Mouse (Mus musculus): Measurements from ENCODE around the gene Osm.

Osm gene

GRCm38 (mm10) chr11:4235665-4236545 lies at the start of gene Osm:
TSS of gene Osm (plus strand) at chr11:4236420.
- ATAC-seq (ENCODE audit: low TSS enrichment): no peak

DNA sequence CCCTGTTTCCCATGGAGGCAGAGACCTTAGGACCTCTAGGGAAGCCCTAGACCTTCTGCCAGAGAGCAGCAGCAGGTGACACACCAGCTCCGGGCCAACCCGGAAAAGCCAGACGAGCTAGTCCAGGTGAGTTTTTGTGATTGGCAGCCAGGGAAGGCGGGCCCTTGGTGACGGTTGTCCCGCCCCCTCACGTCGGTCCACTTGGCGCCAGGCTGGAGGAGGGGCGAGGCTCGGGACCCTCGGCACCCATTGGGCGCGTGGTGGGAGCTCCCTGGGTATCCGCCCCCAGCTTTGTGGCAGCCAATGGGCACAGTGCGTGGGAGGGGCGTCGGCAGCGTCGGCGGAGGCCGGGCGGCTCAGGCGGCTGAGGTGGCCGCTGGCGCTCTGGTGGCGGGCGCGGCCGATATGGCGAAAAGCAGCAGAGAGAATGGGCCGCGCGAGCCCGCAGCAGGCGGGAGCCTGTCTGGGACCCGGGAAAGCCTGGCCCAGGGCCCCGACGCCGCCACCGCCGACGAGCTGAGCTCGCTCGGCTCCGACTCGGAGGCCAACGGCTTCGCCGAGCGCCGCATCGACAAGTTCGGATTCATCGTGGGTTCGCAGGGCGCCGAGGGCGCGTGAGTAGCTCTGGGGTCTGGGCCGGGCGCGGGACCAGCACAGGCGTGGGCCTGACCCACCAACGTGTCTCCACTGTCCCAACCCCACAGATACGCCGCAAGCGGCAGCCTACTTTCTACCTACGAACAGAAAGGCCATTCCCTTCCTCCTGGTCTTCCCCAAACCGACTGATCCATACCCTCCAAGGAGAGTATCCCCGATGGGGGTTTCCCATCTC lies 49.5 kb upstream of the Osm start, which contains the start of gene Tbc1d10a:
Gene Tbc1d10a (plus strand): TSS at position 304 of the 832 bp plus-strand sequence.
- peak; percentile 92 for ATAC-seq (ENCODE audit: low TSS enrichment)

DNA sequence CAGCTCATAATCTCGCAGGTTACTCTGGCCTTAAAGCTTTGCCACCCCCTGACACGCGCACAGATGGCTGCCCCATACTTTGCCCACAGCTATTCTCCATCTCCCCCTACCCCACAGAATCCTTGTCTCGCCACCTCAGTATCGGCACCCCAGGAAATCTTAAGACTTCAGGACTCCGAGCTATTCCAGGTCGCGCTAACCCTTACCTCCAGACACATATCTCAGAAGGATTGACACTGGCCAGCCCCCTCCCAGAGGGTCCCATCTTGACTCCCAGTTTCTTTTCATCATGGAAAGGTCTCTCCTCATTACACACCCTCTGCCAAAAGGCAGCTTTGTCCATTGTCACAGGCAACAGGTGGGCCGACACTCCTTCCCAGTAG lies 48.9 kb upstream of the Osm start:
- no peak for ATAC-seq (ENCODE audit: low TSS enrichment)

DNA sequence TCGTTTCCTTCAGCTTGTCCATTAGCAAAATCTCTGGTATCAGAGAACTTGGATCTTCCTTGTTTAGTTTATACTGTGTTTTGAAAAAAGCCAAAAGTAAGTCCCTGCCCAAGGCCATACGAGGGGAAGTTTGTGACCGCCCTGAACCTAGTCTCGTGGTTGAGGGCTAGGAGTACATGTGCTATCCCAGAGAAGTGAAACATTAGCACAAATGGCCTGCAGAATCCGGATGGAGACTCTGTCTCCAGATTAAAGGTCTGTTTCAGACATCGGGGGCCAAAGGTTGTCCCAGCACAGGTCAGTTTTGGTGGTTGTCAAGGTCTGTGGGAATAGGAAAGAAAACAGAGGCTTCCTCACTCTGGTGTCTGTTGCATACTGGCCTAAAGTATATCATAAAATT lies 47.0 kb upstream of the Osm start:
- no peak for ATAC-seq (ENCODE audit: low TSS enrichment)

DNA sequence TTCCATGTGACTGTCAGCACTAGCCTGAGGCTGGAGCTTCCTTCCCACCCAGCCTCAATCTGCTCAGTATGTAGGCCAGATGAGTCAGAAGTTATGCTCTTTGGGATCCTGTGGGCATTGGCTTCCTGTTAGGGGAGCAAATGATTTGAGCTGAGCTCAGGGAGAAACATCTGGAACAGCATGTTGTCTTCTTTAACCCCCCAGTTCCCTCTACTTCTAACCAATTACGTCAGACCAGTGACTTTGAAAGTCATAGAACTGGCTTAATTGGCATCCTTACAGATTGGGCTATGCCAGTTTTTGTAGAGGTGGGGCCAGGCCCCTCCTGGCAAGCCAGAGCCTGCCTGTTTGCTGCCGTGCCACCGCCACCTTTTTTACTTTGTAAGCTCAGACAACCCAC lies 45.5 kb upstream of the Osm start:
- ATAC-seq (ENCODE audit: low TSS enrichment): peak; percentile 20; the same call in 1 of the 2 replicates

GRCm38 (mm10) chr11:4192757-4193156 lies 43.5 kb upstream of the Osm start:
- ATAC-seq (ENCODE audit: low TSS enrichment): no peak

GRCm38 (mm10) chr11:4193420-4193819 lies 42.8 kb upstream of the Osm start:
- ATAC-seq (ENCODE audit: low TSS enrichment): no peak

- no peak for ATAC-seq (ENCODE audit: low TSS enrichment)
Observed at GRCm38 (mm10) chr11:4195597-4196031, 40.6 kb upstream of the Osm start.

DNA sequence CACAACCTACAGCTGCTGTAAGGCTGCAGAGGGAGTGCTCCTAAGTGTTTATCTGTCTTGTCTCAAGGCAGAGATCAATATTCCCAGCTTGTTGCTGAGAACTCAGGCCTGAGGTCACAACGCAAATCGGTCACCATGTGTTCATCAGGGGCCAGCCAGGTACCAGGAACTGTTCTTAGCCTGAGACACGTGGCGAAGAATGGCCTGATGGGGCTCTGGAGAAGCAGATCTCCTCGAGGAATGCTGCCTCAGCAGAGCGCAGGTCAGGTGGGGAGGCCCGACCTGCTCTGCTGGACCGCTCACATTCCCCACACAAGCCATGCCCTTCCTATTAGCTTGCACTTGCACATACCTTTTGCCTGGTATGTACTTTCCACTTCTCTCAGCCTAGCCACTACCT lies 39.6 kb upstream of the Osm start:
- no peak for ATAC-seq (ENCODE audit: low TSS enrichment)

GRCm38 (mm10) chr11:4197691-4198090 lies 38.5 kb upstream of the Osm start:
- ATAC-seq (ENCODE audit: low TSS enrichment): no peak

DNA sequence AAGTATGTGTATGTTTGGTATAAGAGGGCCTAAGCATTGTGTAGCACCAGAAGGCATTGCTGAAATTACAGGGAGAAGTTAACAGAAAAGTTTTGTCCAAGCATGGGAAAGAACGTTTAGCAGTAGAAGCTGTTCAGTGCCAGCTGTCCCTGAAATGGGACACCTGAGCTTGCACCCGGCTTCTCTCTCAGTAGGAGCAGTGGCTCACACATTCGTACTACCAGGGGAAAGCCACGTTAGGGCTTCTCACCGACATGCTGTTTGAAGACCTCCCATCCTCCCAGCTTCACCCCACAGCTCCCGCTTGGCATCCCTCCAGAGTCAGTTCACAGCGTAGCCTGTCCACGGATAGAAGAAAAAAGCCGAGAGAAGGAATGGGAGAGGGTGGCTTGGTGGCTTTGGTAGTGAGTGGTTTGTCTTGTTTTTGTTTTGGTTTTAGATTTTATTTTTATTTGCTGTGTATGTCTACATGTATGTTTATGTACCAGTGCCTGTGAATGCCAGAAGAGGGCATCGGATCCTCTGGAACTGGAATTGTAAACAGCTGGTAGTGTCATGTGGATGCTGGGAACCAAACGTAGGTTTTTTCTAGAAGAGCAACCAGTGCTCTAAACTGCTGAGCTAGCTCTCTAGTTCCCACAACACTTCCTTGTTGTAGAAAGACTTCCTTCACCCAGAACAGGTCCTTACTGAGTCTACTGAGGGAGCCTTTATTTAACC lies 34.1 kb upstream of the Osm start:
- ATAC-seq (ENCODE audit: low TSS enrichment): no peak

DNA sequence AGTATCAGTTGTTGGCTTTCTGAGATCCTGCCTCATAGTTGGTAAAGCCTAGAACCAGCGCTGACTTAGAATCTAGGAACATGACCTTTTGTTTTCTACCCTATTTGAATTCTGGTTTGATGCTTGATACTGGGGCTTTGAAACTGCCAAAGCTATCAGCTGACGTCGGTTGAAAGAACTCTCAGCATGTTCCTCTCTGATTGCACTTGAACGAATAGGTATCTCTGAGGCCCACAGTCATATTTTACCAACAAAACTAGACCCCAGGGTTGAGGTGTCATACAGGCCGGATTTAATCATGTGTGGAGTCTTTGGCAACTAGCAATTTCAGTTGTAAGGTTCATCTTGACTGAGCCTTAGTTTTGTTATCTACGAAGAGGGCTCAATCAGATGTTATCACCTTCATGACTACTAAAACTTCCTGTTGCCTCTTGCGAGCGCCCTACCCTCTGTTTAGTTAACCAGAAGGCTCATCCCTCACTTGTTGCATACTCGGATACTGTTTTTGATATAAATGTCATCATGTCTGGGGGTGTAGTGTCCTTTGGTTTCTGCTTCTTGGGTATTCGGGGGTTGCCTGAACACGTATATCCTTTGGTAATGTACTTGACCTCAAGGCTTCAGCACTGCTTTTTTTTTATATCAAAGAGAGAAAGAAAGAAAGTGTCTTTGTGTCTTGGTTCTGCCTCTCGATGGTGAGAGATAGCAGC lies 33.1 kb upstream of the Osm start:
- ATAC-seq (ENCODE audit: low TSS enrichment): no peak

- no peak for ATAC-seq (ENCODE audit: low TSS enrichment)
Observed at GRCm38 (mm10) chr11:4203705-4204074, 32.5 kb upstream of the Osm start.

DNA sequence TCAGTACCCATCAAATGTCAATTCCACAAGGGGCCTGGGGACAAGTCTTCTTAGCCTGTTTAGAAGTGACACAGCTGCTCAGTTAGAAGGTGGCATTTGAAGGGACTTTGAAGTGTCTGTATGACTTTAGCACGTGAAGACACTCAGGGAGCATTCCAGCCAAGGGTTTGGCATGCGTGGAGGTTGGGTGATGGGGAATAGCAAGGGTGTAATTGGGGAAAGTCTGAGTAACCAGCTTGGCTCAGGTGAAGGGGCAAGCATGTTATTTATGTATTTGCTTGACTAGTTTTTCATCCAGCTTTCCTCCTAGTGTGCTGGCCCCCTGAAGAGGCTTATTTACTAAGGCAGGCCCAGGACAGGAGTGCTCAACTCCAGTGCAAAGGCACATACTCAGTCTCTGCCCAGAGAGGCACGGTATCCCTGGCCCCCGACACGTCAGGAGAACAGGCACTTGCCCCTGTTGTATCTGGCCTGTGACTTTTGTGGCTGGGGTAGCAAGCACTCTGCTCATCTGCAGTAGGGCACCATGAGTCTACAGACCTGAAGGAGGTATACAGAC lies 31.0 kb upstream of the Osm start:
- ATAC-seq (ENCODE audit: low TSS enrichment): no peak

DNA sequence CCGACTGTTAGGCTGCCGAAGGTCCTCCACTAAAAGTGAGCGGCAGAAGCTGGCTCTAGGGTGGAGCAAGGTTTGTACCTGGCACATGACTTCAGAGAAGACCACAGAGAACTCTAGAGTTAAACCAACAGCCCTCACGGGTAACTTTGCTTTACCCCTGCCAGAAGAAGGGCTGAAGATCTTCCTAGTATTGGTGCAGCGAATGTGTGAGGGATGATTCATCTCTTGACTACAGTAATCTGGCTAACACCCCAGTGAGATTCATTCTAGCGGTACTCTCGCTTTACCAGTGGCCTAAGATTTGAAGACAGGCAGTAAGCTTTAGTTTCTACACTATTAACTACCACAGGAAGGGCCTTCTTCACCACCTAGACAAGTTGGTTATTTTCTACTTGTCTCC lies 30.3 kb upstream of the Osm start:
- ATAC-seq (ENCODE audit: low TSS enrichment): peak; percentile 83; the same call in 1 of the 2 replicates

DNA sequence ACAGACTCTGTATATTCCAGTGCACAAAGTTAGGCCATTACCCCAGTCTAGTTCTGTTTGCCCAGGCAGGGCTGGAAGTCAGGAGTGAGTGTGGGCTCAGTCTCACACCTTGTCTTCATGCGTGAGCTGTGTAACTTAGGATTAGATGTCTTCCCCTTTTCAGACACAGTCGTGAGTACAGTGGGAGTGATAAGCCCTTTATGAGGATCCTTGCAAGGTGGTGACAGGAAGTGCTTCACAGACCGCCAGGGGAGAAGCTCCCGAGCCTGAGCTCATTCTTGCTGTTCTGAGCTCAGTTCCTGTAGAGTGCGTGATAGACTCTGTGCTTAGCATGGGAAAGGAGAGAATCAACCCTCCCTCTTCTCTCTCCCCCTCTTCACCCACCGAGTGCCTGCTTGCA lies 29.7 kb upstream of the Osm start:
- ATAC-seq (ENCODE audit: low TSS enrichment): no peak; the same call in 1 of the 2 replicates

- ATAC-seq (ENCODE audit: low TSS enrichment): no peak
Observed at GRCm38 (mm10) chr11:4207655-4208054, 28.6 kb upstream of the Osm start.

- ATAC-seq (ENCODE audit: low TSS enrichment): no peak
Observed at GRCm38 (mm10) chr11:4209556-4209955, 26.7 kb upstream of the Osm start.

GRCm38 (mm10) chr11:4210786-4211185 lies 25.4 kb upstream of the Osm start:
- no peak for ATAC-seq (ENCODE audit: low TSS enrichment)

GRCm38 (mm10) chr11:4213107-4213506 lies 23.1 kb upstream of the Osm start:
- no peak for ATAC-seq (ENCODE audit: low TSS enrichment)

DNA sequence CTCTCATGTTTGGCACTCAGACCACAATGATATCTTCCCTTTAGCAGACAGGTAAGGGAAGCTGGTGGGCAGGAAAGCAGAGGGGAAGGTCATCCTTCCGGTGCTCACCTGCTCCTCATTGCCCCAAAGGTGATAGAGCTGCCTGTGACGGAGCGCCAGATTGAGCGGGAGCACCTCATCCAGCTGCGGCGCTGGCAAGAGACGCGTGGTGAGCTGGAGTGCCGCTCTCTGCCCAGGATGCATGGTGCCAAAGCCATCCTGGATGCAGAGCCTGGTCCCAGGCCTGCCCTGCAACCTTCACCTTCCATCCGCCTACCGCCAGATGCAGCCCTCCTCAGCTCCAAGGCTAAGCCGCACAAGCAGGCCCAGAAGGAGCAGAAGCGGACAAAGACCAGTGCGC lies 21.6 kb upstream of the Osm start:
- ATAC-seq (ENCODE audit: low TSS enrichment): no peak
